Mouse (Mus musculus) embryonic facial prominence, embryonic 10.5 days (tissue): ENCODE measurements around the gene Hoxd3. TPM values are rescaled to one million over a fixed set of nuclear protein-coding genes. Genes with fewer than 3 reads are reported as not detected.

Experiments
- DNase-seq: peaks from one replicate; pipeline ENCODE4 v3.0.0-alpha.2; 2017; ENCODE audit warnings: low spot score
- H3K27ac ChIP-seq: fragments of 300-500 bp; sonication (generic); replicated peaks from 2 replicates; pipeline ENCODE4 v1.5.1; 2016; ENCODE audit warnings: mild to moderate bottlenecking
- H3K27me3 ChIP-seq: fragments of 300-500 bp; sonication (generic); replicated peaks from 2 replicates; pipeline ENCODE4 v1.6.1; 2016; ENCODE audit warnings: low read depth, mild to moderate bottlenecking; ENCODE audit not compliant: poor library complexity, severe bottlenecking
- H3K36me3 ChIP-seq: fragments of 300-500 bp; sonication (generic); replicated peaks from 2 replicates; pipeline ENCODE4 v1.6.1; 2016; ENCODE audit warnings: mild to moderate bottlenecking, moderate library complexity
- H3K4me1 ChIP-seq: fragments of 300-500 bp; sonication (generic); 2 replicates; pipeline ENCODE4 v1.6.1; 2016
- H3K4me3 ChIP-seq: fragments of 300-500 bp; sonication (generic); 2 replicates; pipeline ENCODE4 v1.5.1; 2016; ENCODE audit warnings: mild to moderate bottlenecking, moderate library complexity
- H3K9me3 ChIP-seq: fragments of 300-500 bp; sonication (generic); 2 replicates; pipeline ENCODE4 v1.6.1; 2016; ENCODE audit warnings: mild to moderate bottlenecking
- WGBS: fragments of 180-500 bp; shearing (Covaris S2); methylation state at CpG from one replicate; pipeline ENCODE4 v1.1.7; 2016; 5-methylcytosine and 5-hydroxymethylcytosine counted together
- polyA plus RNA-seq: library from polyadenylated mRNA; unstranded; fragments of >200 nt; fragmentation: Nextera tagmentation; extraction: Ambion mirVana; gene quantifications from 2 replicates; pipeline ENCODE4 v1.2.1, GENCODE M21; 2016

Hoxd3 gene
- polyA plus RNA-seq, 1 experiment from 2014 or later: 1.7 TPM

- no peak for DNase-seq
- H3K9me3 ChIP-seq: no peaks in the 10 kb centered on the region
- peaks cover 23% of the 10 kb centered on the region for H3K4me1 ChIP-seq
- no peak overlapping the region for H3K27ac ChIP-seq
- H3K27me3 ChIP-seq: peaks cover 100% of the 10 kb centered on the region
- no peak overlapping the region for H3K4me3 ChIP-seq
- H3K36me3 ChIP-seq: no peaks in the 10 kb centered on the region
- 64% methylated on average over 1 of the region's 1 CpGs for WGBS
Observed at GRCm38 (mm10) chr2:74751861-74752260, 40.1 kb downstream of the Hoxd3 start.

DNA sequence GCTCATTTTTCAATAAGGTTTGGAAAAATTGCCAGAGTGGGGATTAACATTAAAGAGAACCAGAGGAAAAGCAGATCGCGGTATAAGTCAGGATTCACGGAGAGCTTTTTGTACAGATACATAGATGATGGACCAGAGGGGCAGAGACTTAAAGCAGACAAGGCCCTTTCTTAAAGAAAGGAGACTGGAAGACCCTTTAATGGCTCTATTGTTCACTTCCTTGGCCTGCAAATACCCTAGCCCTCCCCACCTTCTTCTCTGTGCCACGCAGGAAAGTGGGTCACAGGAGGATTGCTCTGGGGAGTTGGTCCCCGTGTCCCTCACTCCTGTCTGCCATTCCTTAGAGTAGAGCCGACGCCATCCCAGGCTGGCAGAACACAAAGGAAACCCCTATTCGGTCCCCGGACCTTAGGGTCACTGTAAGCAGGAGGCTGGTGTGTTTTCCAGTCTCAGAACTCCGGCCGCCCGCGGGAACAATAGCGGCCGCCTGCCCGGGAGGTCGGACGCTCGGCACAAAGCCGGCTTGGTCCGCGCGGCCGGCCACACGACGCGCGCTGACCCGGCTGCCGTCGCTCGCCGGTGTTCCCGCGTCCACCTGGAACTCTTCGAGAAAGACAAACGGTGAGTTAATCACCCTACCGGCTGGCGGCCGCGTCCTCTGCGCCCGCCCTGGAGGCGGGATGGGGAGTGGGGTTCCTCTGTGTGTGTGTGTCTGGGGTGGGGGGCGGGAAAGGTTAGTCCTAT lies 40.9 kb downstream of the Hoxd3 start:
- peak; percentile 60 for DNase-seq
- peak overlapping the region; percentile 55 for H3K27ac ChIP-seq
- H3K4me1 ChIP-seq: peaks cover 21% of the 10 kb centered on the region
- H3K4me3 ChIP-seq: peak overlapping the region; percentile 44
- 1% methylated on average over 45 of the region's 45 CpGs for WGBS
- H3K27me3 ChIP-seq: peaks cover 100% of the 10 kb centered on the region
- no peaks in the 10 kb centered on the region for H3K9me3 ChIP-seq
- no peaks in the 10 kb centered on the region for H3K36me3 ChIP-seq

DNA sequence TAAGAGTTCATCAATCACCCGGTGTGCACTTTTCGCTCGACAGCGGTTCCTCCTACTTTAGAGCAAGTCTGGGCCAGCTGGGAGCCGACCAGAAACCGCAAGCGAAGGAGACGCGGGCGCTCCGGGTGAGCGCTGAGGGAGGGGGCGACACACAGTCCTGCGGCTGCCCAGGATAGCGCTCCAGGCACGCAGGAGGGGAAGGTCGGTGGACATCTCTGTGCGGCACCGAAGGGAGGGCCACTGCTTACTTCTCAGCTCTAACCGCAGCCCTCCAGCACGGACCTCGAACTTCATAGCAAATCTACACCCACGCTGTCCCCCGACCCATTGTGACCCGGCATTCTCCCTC lies 41.4 kb downstream of the Hoxd3 start:
- WGBS: under 1% methylated on average over 25 of the region's 25 CpGs
- H3K4me1 ChIP-seq: peaks cover 21% of the 10 kb centered on the region
- peaks cover 100% of the 10 kb centered on the region for H3K27me3 ChIP-seq
- H3K4me3 ChIP-seq: peak overlapping the region; percentile 44
- H3K27ac ChIP-seq: peak overlapping the region; percentile 55; the same call in 1 of the 2 replicates
- H3K36me3 ChIP-seq: no peaks in the 10 kb centered on the region
- peak; percentile 59 for DNase-seq
- no peaks in the 10 kb centered on the region for H3K9me3 ChIP-seq

- H3K4me1 ChIP-seq: peaks cover 21% of the 10 kb centered on the region
- no peaks in the 10 kb centered on the region for H3K9me3 ChIP-seq
- WGBS: 15% methylated on average over 5 of the region's 5 CpGs
- no peak overlapping the region for H3K4me3 ChIP-seq
- DNase-seq: no peak
- no peak overlapping the region for H3K27ac ChIP-seq
- H3K27me3 ChIP-seq: peaks cover 100% of the 10 kb centered on the region
- H3K36me3 ChIP-seq: no peaks in the 10 kb centered on the region
Observed at GRCm38 (mm10) chr2:74753711-74754110, 42.0 kb downstream of the Hoxd3 start.

GRCm38 (mm10) chr2:74760146-74760545 lies 48.4 kb downstream of the Hoxd3 start:
- WGBS: 3% methylated on average over 1 of the region's 1 CpGs
- Histone ChIP-seq H3K27ac (no peak overlapping the region), H3K4me1 (peaks cover 22% of the 10 kb centered on the region), H3K36me3 (no peaks in the 10 kb centered on the region), H3K4me3 (no peak overlapping the region), H3K27me3 (peaks cover 99% of the 10 kb centered on the region), H3K9me3 (no peaks in the 10 kb centered on the region)
- peak; percentile 14 for DNase-seq

- Histone ChIP-seq H3K27me3 (peaks cover 99% of the 10 kb centered on the region), H3K4me1 (peaks cover 22% of the 10 kb centered on the region), H3K27ac (no peak overlapping the region), H3K4me3 (peak overlapping the region; percentile 63; the same call in 1 of the 2 replicates), H3K9me3 (no peaks in the 10 kb centered on the region), H3K36me3 (no peaks in the 10 kb centered on the region)
- peak; percentile 23 for DNase-seq
- WGBS: 4% methylated on average over 13 of the region's 13 CpGs
Observed at GRCm38 (mm10) chr2:74761941-74762340, 50.2 kb downstream of the Hoxd3 start.

DNA sequence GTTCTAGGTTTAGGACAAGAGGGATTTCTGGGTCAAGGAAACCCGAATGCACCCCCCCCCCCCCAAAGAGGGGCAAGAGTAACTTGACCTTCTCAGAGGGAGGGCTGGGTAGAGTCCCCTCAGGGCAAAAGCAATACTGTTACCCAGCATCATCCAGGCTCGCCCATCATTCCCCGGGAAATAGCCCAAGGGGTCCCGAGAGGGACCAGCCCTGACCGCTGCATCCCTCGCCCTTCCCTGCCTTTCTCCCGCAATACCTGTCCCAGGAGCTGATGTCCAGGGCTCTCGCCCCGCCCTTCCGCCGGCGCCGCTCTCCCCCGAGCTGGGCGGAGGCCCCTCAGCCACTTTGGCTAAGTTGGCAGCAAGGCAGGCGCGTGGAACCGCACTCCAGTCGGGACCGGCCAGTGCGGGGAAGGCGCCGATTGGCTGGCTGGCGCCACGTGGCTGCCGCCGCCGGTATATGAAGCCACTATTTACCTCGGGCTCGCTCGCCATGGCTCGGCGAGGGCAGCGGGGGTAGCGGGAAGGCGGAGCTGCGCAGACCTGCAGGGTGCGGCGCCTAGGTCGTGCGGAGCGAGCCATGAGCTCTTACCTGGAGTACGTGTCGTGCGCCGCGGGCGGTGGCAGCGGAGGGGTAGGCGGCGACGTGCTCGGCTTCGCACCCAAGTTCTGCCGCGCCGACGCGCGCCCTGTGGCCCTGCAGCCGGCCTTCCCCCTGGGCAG lies 51.0 kb downstream of the Hoxd3 start, which contains the start of gene Hoxd1:
Gene Hoxd1 (plus strand): TSS at position 459 of the 723 bp plus-strand sequence.
- peak; percentile 83 for DNase-seq
- Histone ChIP-seq H3K9me3 (no peaks in the 10 kb centered on the region), H3K27me3 (peaks cover 99% of the 10 kb centered on the region), H3K36me3 (no peaks in the 10 kb centered on the region), H3K4me3 (peak within 1 kb of the TSS; percentile 63), H3K4me1 (peaks cover 22% of the 10 kb centered on the region), H3K27ac (peak within 1 kb of the TSS; percentile 40; the same call in 1 of the 2 replicates)
- under 1% methylated on average over 61 of the region's 61 CpGs for WGBS

GRCm38 (mm10) chr2:74763245-74763735 lies 51.6 kb downstream of the Hoxd3 start:
- no peak for DNase-seq
- no peaks in the 10 kb centered on the region for H3K36me3 ChIP-seq
- no peaks in the 10 kb centered on the region for H3K9me3 ChIP-seq
- peak overlapping the region; percentile 40; the same call in 1 of the 2 replicates for H3K27ac ChIP-seq
- peaks cover 22% of the 10 kb centered on the region for H3K4me1 ChIP-seq
- H3K4me3 ChIP-seq: peak overlapping the region; percentile 63
- peaks cover 99% of the 10 kb centered on the region for H3K27me3 ChIP-seq
- WGBS: 2% methylated on average over 53 of the region's 53 CpGs

- H3K4me3 ChIP-seq: no peak overlapping the region
- H3K27me3 ChIP-seq: peaks cover 100% of the 10 kb centered on the region
- no peak for DNase-seq
- H3K9me3 ChIP-seq: no peaks in the 10 kb centered on the region
- WGBS: 52% methylated on average over 10 of the region's 10 CpGs
- H3K4me1 ChIP-seq: peaks cover 22% of the 10 kb centered on the region
- H3K36me3 ChIP-seq: no peaks in the 10 kb centered on the region
- no peak overlapping the region for H3K27ac ChIP-seq
Observed at GRCm38 (mm10) chr2:74763976-74764375, 52.2 kb downstream of the Hoxd3 start.

DNA sequence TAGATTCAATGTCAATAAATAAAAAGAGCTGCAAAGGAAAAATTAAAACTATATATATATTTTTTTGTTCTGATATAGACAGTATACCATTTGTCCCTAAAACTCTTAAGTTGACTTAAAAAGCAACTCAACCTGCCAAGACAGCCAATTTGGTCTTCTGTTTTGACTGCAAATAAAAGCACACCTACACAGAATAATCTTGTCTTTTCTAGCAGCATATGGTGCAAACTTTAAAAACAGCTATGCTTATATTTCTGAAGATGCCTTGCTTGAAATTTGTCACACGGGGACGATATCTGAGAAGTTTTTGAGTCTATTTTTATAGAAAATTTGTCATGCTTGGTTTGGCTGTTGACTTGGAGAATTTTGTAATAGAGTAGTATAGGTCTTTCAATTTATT lies 62.6 kb downstream of the Hoxd3 start:
- Histone ChIP-seq H3K27me3 (peaks cover 38% of the 10 kb centered on the region), H3K4me1 (no peaks in the 10 kb centered on the region), H3K27ac (no peak overlapping the region), H3K36me3 (no peaks in the 10 kb centered on the region), H3K9me3 (no peaks in the 10 kb centered on the region), H3K4me3 (no peak overlapping the region)
- 89% methylated on average over 2 of the region's 2 CpGs for WGBS
- no peak for DNase-seq

- Histone ChIP-seq H3K4me1 (no peaks in the 10 kb centered on the region), H3K36me3 (no peaks in the 10 kb centered on the region), H3K4me3 (no peak overlapping the region), H3K9me3 (no peaks in the 10 kb centered on the region), H3K27ac (no peak overlapping the region), H3K27me3 (peaks cover 23% of the 10 kb centered on the region)
- WGBS: 68% methylated on average over 13 of the region's 13 CpGs
- no peak for DNase-seq
Observed at GRCm38 (mm10) chr2:74777536-74778275, 66.0 kb downstream of the Hoxd3 start.

DNA sequence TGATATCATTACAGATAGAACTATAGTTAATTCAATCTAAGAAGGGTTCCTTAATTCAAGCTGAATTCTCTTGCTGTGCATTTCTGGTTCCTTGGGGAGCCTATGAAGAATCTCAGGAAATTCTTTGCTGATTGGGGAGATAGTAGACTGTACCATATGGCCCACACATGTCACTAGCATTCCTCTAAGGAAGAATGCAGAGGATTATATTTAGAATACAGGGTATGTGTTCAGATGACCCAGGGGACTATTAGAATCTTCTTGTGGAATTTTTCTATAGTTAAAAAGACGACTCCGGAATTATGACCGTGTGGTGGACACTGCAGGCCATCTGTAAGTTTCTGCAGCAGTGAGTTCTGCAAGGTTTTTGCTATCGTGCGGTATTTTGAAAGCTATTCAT lies 69.7 kb downstream of the Hoxd3 start:
- Histone ChIP-seq H3K36me3 (no peaks in the 10 kb centered on the region), H3K9me3 (no peaks in the 10 kb centered on the region), H3K27me3 (peaks cover 19% of the 10 kb centered on the region), H3K4me1 (no peaks in the 10 kb centered on the region), H3K27ac (no peak overlapping the region), H3K4me3 (no peak overlapping the region)
- 83% methylated on average over 5 of the region's 5 CpGs for WGBS
- DNase-seq: no peak
